Mouse (Mus musculus): ENCODE measurements at regions not wholly inside any gene's neighbourhood (a gene's known extent, or its start where the extent isn't known, plus 50 kb on each side); places are given as distances from the start of the nearest gene placed in this dataset.

DNA sequence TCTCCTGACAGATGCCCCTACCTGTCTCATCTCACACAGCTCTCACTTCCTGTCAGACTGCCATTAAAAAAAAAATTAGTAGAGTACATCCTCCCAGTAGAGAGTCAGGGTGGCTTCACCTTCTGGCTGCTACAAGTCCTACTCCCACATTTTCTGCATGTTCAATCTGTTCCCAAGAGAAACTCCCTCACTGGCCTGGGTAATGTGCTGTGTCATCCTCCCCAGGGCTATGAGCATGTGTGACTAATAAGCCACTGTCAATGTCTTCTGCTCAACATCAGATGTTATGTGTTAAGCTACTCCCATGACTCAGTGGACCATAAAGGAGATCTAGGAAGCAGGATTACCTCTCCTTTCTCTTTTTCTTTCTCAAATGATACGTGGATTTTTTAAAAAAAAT is 652.4 kb upstream of the Frg1 start:
- no peaks in the 10 kb centered on the region for H3K36me3 ChIP-seq (replicated peaks; ENCODE audit: control insufficient read depth, insufficient read depth, low read depth)
- 52% methylated on average over 1 of the region's 1 CpGs for WGBS (ENCODE audit: insufficient replicate concordance)
- no peak for TF ChIP-seq CTCF (IDR thresholded peaks at IDR 0.05; ENCODE audit: low read depth)
- no peak for TF ChIP-seq EP300 (IDR thresholded peaks at IDR 0.05; ENCODE audit: low read depth)
- no peaks in the 10 kb centered on the region for H3K4me1 ChIP-seq (replicated peaks; ENCODE audit: control insufficient read depth in 2 of 2, insufficient read depth in 2 of 2, low read length in 1 of 2)
- H3K9me3 ChIP-seq (ENCODE audit: control insufficient read depth, low read length), result no peaks in the 10 kb centered on the region
- H3K27ac ChIP-seq, result no peak overlapping the region
- no peak overlapping the region for H3K4me3 ChIP-seq (ENCODE audit: insufficient read depth in 1 of 2, low read depth in 2 of 2, low read length in 2 of 2)
- ATAC-seq (ENCODE audit: insufficient read depth), result no peak
- H3K9ac ChIP-seq (replicated peaks), result no peak overlapping the region
- no peak for DNase-seq (ENCODE audit: low read depth in 3 of 3, low spot score in 3 of 3)
- no peaks in the 10 kb centered on the region for H3K27me3 ChIP-seq (ENCODE audit: control insufficient read depth, insufficient read depth, low read length)
- no peak overlapping the region for H3K4me2 ChIP-seq (ENCODE audit: low read depth)

DNA sequence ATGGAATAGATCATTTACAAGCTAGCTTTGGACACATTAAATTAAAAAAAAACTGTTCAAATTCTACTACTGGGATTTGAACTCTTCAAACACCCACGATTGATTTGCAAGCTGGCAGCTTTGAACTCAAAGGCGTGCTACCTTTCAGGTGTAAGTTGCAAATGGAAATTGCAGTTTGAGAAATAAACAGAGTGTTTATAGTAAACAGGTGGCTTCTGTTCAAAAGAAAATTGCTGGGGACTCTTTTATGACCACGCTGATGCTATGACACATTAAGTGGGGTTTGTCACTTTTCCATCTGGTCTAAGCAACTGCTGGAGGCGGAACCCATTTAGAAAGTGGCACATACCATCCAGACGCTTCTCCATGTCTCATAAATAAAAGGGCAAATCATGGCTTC is 626.7 kb upstream of the Frg1 start:
- Histone ChIP-seq H3K36me3 (replicated peaks; ENCODE audit: control insufficient read depth, insufficient read depth, low read depth) (no peaks in the 10 kb centered on the region), H3K9ac (replicated peaks) (no peak overlapping the region), H3K4me2 (ENCODE audit: low read depth) (no peak overlapping the region), H3K27ac (no peak overlapping the region), H3K4me3 (ENCODE audit: insufficient read depth in 1 of 2, low read depth in 2 of 2, low read length in 2 of 2) (no peak overlapping the region), H3K4me1 (replicated peaks; ENCODE audit: control insufficient read depth in 2 of 2, insufficient read depth in 2 of 2, low read length in 1 of 2) (no peaks in the 10 kb centered on the region), H3K9me3 (ENCODE audit: control insufficient read depth, low read length) (no peaks in the 10 kb centered on the region), H3K27me3 (ENCODE audit: control insufficient read depth, insufficient read depth, low read length) (no peaks in the 10 kb centered on the region)
- no peak for TF ChIP-seq EP300 (IDR thresholded peaks at IDR 0.05; ENCODE audit: low read depth)
- TF ChIP-seq CTCF (IDR thresholded peaks at IDR 0.05; ENCODE audit: low read depth), result no peak
- WGBS (ENCODE audit: insufficient replicate concordance), result 49% methylated on average over 5 of the region's 5 CpGs
- ATAC-seq (ENCODE audit: insufficient read depth) (no peak), DNase-seq (ENCODE audit: low read depth in 3 of 3, low spot score in 3 of 3) (no peak)

- Histone ChIP-seq H3K27ac (no peak overlapping the region), H3K9me3 (ENCODE audit: control insufficient read depth, low read length) (no peaks in the 10 kb centered on the region), H3K4me1 (replicated peaks; ENCODE audit: control insufficient read depth in 2 of 2, insufficient read depth in 2 of 2, low read length in 1 of 2) (no peaks in the 10 kb centered on the region), H3K4me2 (ENCODE audit: low read depth) (no peak overlapping the region), H3K27me3 (ENCODE audit: control insufficient read depth, insufficient read depth, low read length) (no peaks in the 10 kb centered on the region), H3K9ac (replicated peaks) (no peak overlapping the region), H3K4me3 (ENCODE audit: insufficient read depth in 1 of 2, low read depth in 2 of 2, low read length in 2 of 2) (no peak overlapping the region), H3K36me3 (replicated peaks; ENCODE audit: control insufficient read depth, insufficient read depth, low read depth) (no peaks in the 10 kb centered on the region)
- ATAC-seq (ENCODE audit: insufficient read depth) (no peak), DNase-seq (ENCODE audit: low read depth in 3 of 3, low spot score in 3 of 3) (no peak)
- TF ChIP-seq EP300 (IDR thresholded peaks at IDR 0.05; ENCODE audit: low read depth) (no peak), CTCF (IDR thresholded peaks at IDR 0.05; ENCODE audit: low read depth) (no peak)
- WGBS (ENCODE audit: insufficient replicate concordance), result 66% methylated on average over 2 of the region's 2 CpGs
Observed at GRCm38 (mm10) chr8:42039245-42039644, 622.4 kb upstream of the Frg1 start.

- Histone ChIP-seq H3K9me3 (ENCODE audit: control insufficient read depth, low read length) (no peaks in the 10 kb centered on the region), H3K27ac (no peak overlapping the region), H3K4me2 (ENCODE audit: low read depth) (no peak overlapping the region), H3K36me3 (replicated peaks; ENCODE audit: control insufficient read depth, insufficient read depth, low read depth) (no peaks in the 10 kb centered on the region), H3K9ac (replicated peaks) (no peak overlapping the region), H3K4me3 (ENCODE audit: insufficient read depth in 1 of 2, low read depth in 2 of 2, low read length in 2 of 2) (no peak overlapping the region), H3K4me1 (replicated peaks; ENCODE audit: control insufficient read depth in 2 of 2, insufficient read depth in 2 of 2, low read length in 1 of 2) (no peaks in the 10 kb centered on the region), H3K27me3 (ENCODE audit: control insufficient read depth, insufficient read depth, low read length) (no peaks in the 10 kb centered on the region)
- no peak for DNase-seq (ENCODE audit: low read depth in 3 of 3, low spot score in 3 of 3)
- TF ChIP-seq CTCF (IDR thresholded peaks at IDR 0.05; ENCODE audit: low read depth), result no peak
- TF ChIP-seq EP300 (IDR thresholded peaks at IDR 0.05; ENCODE audit: low read depth), result no peak
- 38% methylated on average over 1 of the region's 1 CpGs for WGBS (ENCODE audit: insufficient replicate concordance)
- ATAC-seq (ENCODE audit: insufficient read depth), result no peak
Observed at GRCm38 (mm10) chr8:42026934-42027333, 610.1 kb upstream of the Frg1 start.

DNA sequence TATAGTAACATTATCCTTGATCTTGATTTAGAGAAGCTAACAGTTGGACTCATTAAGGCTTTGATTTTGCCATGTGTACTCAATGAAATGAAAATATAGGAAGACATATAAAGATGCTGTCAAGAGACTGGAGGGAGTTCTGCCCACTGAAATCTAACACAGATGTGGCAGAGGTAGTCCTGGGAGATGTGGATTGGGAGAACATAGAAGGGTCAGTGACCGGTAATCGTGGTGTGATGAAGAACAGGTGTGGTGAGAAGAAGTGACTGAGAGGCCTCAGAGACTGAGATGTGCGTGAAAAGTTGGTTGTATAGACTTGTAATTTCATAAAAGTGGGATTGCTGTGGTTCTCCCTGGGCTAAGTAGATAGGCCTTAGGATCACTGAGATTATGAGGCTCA is 600.9 kb upstream of the Frg1 start:
- H3K27ac ChIP-seq, result no peak overlapping the region
- WGBS (ENCODE audit: insufficient replicate concordance), result 62% methylated on average over 3 of the region's 3 CpGs
- H3K4me1 ChIP-seq (replicated peaks; ENCODE audit: control insufficient read depth in 2 of 2, insufficient read depth in 2 of 2, low read length in 1 of 2), result no peaks in the 10 kb centered on the region
- H3K9ac ChIP-seq (replicated peaks), result no peak overlapping the region
- no peak overlapping the region for H3K4me2 ChIP-seq (ENCODE audit: low read depth)
- H3K36me3 ChIP-seq (replicated peaks; ENCODE audit: control insufficient read depth, insufficient read depth, low read depth), result no peaks in the 10 kb centered on the region
- ATAC-seq (ENCODE audit: insufficient read depth) (no peak), DNase-seq (ENCODE audit: low read depth in 3 of 3, low spot score in 3 of 3) (no peak)
- H3K4me3 ChIP-seq (ENCODE audit: insufficient read depth in 1 of 2, low read depth in 2 of 2, low read length in 2 of 2), result no peak overlapping the region
- no peaks in the 10 kb centered on the region for H3K27me3 ChIP-seq (ENCODE audit: control insufficient read depth, insufficient read depth, low read length)
- TF ChIP-seq CTCF (IDR thresholded peaks at IDR 0.05; ENCODE audit: low read depth) (no peak), EP300 (IDR thresholded peaks at IDR 0.05; ENCODE audit: low read depth) (no peak)
- no peaks in the 10 kb centered on the region for H3K9me3 ChIP-seq (ENCODE audit: control insufficient read depth, low read length)

GRCm38 (mm10) chr8:42003170-42003569 is 586.3 kb upstream of the Frg1 start:
- no peak for DNase-seq (ENCODE audit: low read depth in 3 of 3, low spot score in 3 of 3)
- H3K36me3 ChIP-seq (replicated peaks; ENCODE audit: control insufficient read depth, insufficient read depth, low read depth), result no peaks in the 10 kb centered on the region
- H3K9ac ChIP-seq (replicated peaks), result no peak overlapping the region
- H3K9me3 ChIP-seq (ENCODE audit: control insufficient read depth, low read length), result no peaks in the 10 kb centered on the region
- H3K27me3 ChIP-seq (ENCODE audit: control insufficient read depth, insufficient read depth, low read length), result no peaks in the 10 kb centered on the region
- no peak overlapping the region for H3K4me3 ChIP-seq (ENCODE audit: insufficient read depth in 1 of 2, low read depth in 2 of 2, low read length in 2 of 2)
- no peak for TF ChIP-seq EP300 (IDR thresholded peaks at IDR 0.05; ENCODE audit: low read depth)
- no peak for TF ChIP-seq CTCF (IDR thresholded peaks at IDR 0.05; ENCODE audit: low read depth)
- ATAC-seq (ENCODE audit: insufficient read depth), result no peak
- H3K4me1 ChIP-seq (replicated peaks; ENCODE audit: control insufficient read depth in 2 of 2, insufficient read depth in 2 of 2, low read length in 1 of 2), result no peaks in the 10 kb centered on the region
- no peak overlapping the region for H3K4me2 ChIP-seq (ENCODE audit: low read depth)
- no peak overlapping the region for H3K27ac ChIP-seq

Data from liver, embryonic 14.5 days (tissue).